Mouse (Mus musculus): ENCODE data around the gene Olfr402.
"Not testable (repeated sequence)": the region's sequence is repeated elsewhere in the genome, so short reads cannot be mapped to it uniquely, and the experiment has no call there.

The Olfr402 gene

GRCm38 (mm10) chr11:74153229-74153628 lies at the start of gene Olfr402:
Gene Olfr402 (plus strand): TSS chr11:74153529.
- no peak for DNase-seq

GRCm38 (mm10) chr11:74105066-74105465 lies 48.3 kb upstream of the Olfr402 start:
- DNase-seq, result no peak

GRCm38 (mm10) chr11:74113412-74113811 lies 39.9 kb upstream of the Olfr402 start, which contains the start of gene Olfr401:
Gene Olfr401 (plus strand): TSS chr11:74113712.
- DNase-seq, result no peak

- not testable (repeated sequence) for DNase-seq
Measured at GRCm38 (mm10) chr11:74140001-74140400, 13.3 kb upstream of the Olfr402 start.

- DNase-seq, result no peak
Measured at GRCm38 (mm10) chr11:74145866-74146265, 7.5 kb upstream of the Olfr402 start.

GRCm38 (mm10) chr11:74168771-74169170 lies 15.4 kb downstream of the Olfr402 start:
- no peak for DNase-seq

GRCm38 (mm10) chr11:74183168-74183567 lies 29.8 kb downstream of the Olfr402 start:
- DNase-seq, result no peak

GRCm38 (mm10) chr11:74183745-74184144 lies 30.4 kb downstream of the Olfr402 start:
- no peak for DNase-seq

- no peak for DNase-seq
Measured at GRCm38 (mm10) chr11:74185949-74186348, 32.6 kb downstream of the Olfr402 start, which contains the start of gene Olfr403. Gene Olfr403 (plus strand): TSS chr11:74186249.
